Mouse (Mus musculus) heart, postnatal 10 days (tissue): ENCODE data around the gene Smyd4. TPM values are rescaled to one million over a fixed set of nuclear protein-coding genes. Genes with fewer than 3 reads are reported as not detected.

Experiments
- DNase-seq, 2 experiments: peaks; one replicate each; pipeline ENCODE4 v3.0.0; 2021
- intact Hi-C: fragments of 180-260 bp; cut with DNase I; formaldehyde crosslinking; loops from one replicate; pipeline ENCODE4 v1.15.1; 2025
- microRNA-seq, 2 experiments: library from miRNA; unstranded; fragments of <30 nt; microRNA quantifications; one replicate each; pipeline ENCODE4 v1.2.0; 2022
- total RNA-seq, 2 experiments: library from RNA; stranded (reverse); gene quantifications; 2 replicates each; pipeline ENCODE4 v1.2.3; 2021

The Smyd4 gene
- total RNA-seq, 2 experiments from 2014 or later, result 4.9 to 7.4 TPM

DNA sequence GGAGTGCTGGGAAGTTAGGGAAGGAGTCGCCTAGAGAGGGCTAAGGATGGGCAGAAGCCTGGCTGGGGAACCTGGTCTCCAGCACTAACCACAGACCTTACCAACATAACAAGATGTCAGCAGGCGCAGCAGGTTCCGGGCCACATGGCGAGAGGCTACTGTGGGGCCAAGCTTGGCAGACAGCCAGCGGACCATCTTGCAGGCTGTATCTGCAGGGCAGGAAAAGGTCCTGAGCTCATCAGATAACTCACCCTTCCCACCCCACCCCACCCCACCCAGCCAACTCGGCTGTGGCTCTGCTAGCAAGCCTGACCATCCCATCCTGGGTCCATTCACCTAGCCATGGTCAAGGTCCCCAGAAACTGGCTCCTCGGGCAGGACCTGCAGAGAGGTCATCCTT is 101.5 kb downstream of the Smyd4 start:
- DNase-seq, result no peak
- intact Hi-C loops, result no loop called here

DNA sequence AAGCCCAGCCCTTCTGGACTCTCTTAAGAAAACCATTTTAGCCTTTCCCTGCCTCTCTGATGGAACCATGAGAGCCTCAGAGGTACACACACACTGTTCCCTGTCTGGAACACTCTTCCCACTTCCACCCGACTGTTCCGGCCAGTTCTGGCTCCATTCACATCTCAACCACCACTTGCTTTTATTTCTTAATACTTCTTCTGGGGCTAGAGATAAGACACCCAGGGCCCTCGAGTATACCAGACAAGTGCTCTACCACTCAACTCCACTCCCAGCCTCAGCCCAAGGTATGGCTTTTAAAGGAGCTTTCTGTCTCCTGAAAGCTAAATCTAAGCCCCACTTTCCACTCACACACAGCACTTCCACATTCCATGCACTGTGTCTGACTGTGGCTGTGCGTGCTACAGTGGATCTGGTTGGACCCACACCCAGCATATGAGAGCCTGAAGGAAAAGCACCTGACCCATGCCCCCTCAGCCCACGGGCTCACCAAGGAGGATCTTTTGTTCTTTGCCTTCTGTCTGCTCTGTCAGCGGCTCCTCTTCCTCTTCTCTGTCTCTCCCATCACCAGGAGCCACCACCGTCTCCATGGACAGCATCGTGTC is 102.2 kb downstream of the Smyd4 start:
- no peak for DNase-seq
- intact Hi-C loops, result no loop called here

DNA sequence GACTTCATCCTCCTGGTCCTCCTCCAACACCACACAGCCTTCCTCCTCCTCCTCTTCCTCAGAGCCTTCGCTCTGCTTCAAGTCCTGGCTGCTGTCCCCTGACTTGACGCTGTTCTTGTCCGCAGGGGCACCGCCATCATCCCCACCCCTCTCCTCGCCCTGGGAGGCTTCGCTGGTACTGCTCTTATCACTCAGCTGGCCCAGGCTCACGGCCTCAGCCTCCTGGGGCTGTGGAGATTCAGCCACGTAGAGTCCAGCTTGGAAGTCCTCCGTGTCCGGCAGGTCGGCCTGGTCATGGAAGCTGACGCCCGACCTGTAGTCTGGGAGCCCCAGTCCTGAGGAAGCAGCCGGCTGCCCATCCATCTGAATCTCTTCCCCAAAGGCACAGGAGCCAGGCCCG is 102.7 kb downstream of the Smyd4 start:
- no peak for DNase-seq
- intact Hi-C loops, result no loop called here

DNA sequence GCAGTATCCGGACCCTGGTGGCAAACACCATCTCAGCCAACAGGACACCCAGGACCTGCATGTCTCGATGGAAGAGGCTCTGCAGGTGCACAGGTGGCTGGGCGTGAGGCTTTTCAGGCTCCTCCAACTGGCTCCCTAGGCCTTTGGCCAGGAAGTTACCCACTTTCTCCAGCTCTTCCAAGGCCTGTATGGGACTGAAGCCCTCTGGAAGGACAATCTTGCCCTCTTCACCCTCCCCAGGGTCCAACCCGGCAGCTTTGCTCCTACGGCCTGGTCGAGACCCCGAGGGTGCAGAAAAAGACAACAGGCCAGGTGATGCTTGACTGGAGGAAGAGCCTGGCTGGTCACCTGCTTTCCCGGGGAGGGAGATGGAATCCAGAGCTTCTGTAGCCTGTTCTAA is 103.8 kb downstream of the Smyd4 start:
- DNase-seq, result no peak
- intact Hi-C loops, result no loop called here

DNA sequence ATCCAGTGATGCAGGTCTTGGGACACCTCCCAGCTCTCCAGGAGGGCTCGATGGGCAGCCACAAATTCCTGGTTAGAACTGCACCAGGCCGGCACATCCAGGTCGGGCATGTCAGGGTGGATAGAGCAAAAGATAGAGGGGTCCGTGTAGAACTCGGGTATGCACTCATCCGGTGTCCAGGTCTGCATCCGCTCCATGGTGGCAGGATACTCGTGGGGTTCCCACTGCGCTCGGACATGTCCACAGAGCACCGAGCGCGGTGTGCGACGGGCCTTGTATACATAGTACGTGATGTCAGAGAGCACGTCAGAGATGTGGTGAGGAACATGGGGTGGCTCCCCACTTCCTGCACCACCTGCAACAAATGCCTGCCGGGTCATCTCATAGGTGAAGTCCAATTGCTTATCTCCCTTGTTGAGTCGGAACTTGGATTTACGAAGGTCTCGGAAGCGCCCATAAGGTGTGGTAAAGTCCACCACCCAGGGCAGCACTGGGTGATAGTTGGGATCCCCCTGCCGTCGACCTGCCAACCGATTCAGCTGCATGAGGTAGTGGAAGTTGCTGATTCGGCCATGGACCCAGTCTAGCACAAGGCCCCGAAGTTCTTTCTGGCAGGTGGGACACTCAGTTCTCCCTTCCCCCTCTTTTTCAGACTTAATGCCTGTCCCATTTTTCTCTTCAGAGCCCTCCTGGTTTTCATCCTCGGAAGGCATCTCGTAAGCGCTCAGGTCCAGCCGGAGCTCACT is 104.8 kb downstream of the Smyd4 start:
- intact Hi-C loops, result no loop called here

DNA sequence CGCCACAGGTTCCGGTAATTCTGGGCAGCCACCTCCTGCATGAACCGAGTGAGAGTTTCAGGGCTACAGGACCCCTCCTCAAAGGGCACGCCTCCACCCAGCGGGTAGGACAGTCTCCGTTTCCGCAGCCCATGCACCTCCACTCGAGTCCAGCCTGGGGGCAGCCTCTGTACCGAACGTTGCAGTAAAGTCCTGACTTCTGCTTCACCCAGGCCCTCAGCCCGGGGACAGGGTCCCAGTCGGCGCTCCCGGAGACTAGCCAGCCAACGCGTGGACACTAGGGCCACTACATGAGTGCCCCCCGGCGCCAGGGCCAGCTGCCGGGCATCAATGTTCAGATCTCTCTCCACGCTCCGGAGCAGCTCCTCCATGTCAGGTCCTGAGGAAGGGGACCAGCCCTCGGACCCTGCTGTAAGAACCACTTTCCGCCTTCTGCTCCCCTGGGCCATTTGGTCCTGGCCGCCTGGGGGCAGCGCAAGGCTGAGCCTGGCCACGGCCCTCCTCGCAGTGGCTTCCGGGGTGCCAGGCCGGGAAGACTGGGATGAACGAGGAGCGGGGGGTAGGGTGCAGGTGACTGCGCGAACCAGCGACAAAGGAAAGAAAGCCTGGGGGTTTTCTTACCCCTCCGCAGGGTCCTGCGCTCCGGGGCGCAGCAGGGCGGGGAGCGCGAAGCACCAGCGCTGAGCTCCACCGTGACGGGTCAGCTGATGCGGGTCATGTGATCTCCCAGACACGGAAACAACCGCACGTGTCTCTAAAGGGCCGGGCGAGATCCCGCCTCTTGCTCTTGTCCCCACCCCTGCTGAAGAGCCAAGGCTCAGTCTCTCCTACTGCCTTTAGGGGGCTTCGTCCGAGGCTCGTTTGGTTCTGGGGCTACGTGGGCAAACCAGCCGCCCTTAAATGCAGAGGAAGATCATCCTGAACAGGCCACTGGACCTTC is 106.0 kb downstream of the Smyd4 start, which contains the start of gene Wdr81:
Gene Wdr81 (minus strand): TSS at position 727 of the 940 bp plus-strand sequence.
- intact Hi-C loops, result no loop called here
- DNase-seq, result peak; percentile 92

More for the DNA sequence above, 104.8 kb downstream of the Smyd4 start:
- no peak for DNase-seq

Small RNA genes lying within 50 kb of the gene (microRNA-seq; reads per million reads assigned to microRNA genes)
- 0 reads per million in 2 experiments for gene Gm47300

Other genes starting within 250 kb of the Smyd4 start
- 10 to 100 TPM; 36.3 to 48.5 TPM for gene Hic1, start 178.9 kb upstream of the Smyd4 start, total RNA-seq
- 1 to 10 TPM; 7.8 to 9.5 TPM for gene Ovca2, start 169.6 kb upstream of the Smyd4 start, total RNA-seq
- gene Dph1, start 157.2 kb upstream of the Smyd4 start, total RNA-seq, result 10 to 100 TPM; 13.9 to 15.6 TPM
- gene Rtn4rl1, start 154.7 kb upstream of the Smyd4 start, total RNA-seq, result 10 to 100 TPM; 13.9 to 21.4 TPM
- 10 to 100 TPM; 82.4 to 90.0 TPM for gene Rpa1, start 109 bp upstream of the Smyd4 start, total RNA-seq
- 10 to 100 TPM; 23.6 to 29.0 TPM for gene Serpinf1, start 74.3 kb downstream of the Smyd4 start, total RNA-seq
- gene Serpinf2, start 91.2 kb downstream of the Smyd4 start, total RNA-seq, result not detected
- 1 to 10 TPM; 7.8 to 8.3 TPM for gene Wdr81, start 106.3 kb downstream of the Smyd4 start, total RNA-seq
- gene Tlcd2, start 113.3 kb downstream of the Smyd4 start, total RNA-seq, result 1 to 10 TPM; 8.1 to 9.3 TPM
- 100 to 1,000 TPM; 103 to 109 TPM for gene Prpf8, start 138.4 kb downstream of the Smyd4 start, total RNA-seq
- gene Rilp, start 161.7 kb downstream of the Smyd4 start, total RNA-seq, result 10 to 100 TPM; 32.2 to 34.5 TPM
- 10 to 100 TPM; 15.9 to 17.8 TPM for gene Scarf1, start 165.1 kb downstream of the Smyd4 start, total RNA-seq
- 10 to 100 TPM; 14.2 to 17.3 TPM for gene Slc43a2, start 183.3 kb downstream of the Smyd4 start, total RNA-seq
- 100 to 1,000 TPM; 146 to 150 TPM for gene Pitpna, start 239.7 kb downstream of the Smyd4 start, total RNA-seq